Mouse (Mus musculus) ES-Bruce4 (cell line): ENCODE results near the gene Trnt1.

Experiments
- CTCF ChIP-seq: IDR thresholded peaks from one replicate; pipeline ENCODE4 v1.8.1; 2011; ENCODE audit warnings: low read depth, low read length
- POLR2A ChIP-seq: IDR thresholded peaks from one replicate; pipeline ENCODE4 v1.8.1; 2011; ENCODE audit warnings: low read length; ENCODE audit not compliant: insufficient read depth

DNA sequence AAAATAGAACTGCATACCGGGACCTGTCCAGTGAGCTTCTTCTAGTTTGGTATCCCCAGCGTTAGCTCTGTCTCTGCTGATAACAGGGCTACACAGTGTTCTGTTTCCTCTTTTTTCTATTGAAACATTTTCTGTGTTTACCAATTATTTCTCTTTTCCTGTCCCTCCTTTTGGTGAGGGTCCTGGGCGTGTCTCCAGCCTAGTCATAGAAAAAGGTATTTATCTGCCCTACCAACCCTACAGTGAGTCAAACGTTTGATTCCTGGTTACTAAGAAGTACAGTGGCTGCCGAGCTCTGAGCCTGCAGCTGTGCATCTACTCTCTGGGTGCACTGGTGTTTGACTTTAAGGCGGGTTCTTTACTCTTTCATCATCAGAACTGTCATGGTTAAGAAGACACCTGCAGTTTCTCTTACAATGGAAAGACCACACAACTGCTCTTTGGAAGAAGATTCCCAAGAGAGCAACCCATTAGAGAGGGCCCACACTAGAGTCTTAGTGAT lies 20.0 kb upstream of the Trnt1 start, which contains the start of gene Il5ra:
- TF ChIP-seq CTCF (no peak), POLR2A (no peak)
